Mouse (Mus musculus): ENCODE measurements around the gene Fkbp5.

- TF ChIP-seq POLR2A (IDR thresholded peaks at IDR 0.05; ENCODE audit: extremely low read depth, insufficient read depth, low read length): no peak
- no peak for TF ChIP-seq CTCF (IDR thresholded peaks at IDR 0.05; ENCODE audit: low read depth, low read length)
These were observed 155.2 kb downstream of the Fkbp5 start for GRCm38 (mm10) chr17:28361921-28362652.

Measured in liver, adult 2 months (tissue).